Mouse (Mus musculus) frontal cortex, adult 2 months (tissue): ENCODE measurements around the gene Zbtb22. TPM values are rescaled to one million over a fixed set of nuclear protein-coding genes. Genes with fewer than 3 reads are reported as not detected.
A peak's percentile ranks its signal among the peaks of the same experiment; 100 is the strongest.

Experiments
- DNase-seq, 2 experiments: peaks; one replicate each; pipeline ENCODE4 v3.0.0; 2022; ENCODE audit warnings: low spot score in 1 of 2; ENCODE audit errors: extremely low spot score in 1 of 2
- polyA plus RNA-seq: library from polyadenylated mRNA; depleted of rRNA; stranded (reverse); fragments of >200 nt; gene quantifications from 2 replicates; pipeline ENCODE4 v1.2.3, GENCODE M21; 2012

Gene Zbtb22
- polyA plus RNA-seq, 1 experiment: 29.9 TPM

GRCm38 (mm10) chr17:33920282-33921097 is 4.8 kb downstream of the Zbtb22 start:
- DNase-seq: peak in 1 of 2 experiments; percentile 90

DNA sequence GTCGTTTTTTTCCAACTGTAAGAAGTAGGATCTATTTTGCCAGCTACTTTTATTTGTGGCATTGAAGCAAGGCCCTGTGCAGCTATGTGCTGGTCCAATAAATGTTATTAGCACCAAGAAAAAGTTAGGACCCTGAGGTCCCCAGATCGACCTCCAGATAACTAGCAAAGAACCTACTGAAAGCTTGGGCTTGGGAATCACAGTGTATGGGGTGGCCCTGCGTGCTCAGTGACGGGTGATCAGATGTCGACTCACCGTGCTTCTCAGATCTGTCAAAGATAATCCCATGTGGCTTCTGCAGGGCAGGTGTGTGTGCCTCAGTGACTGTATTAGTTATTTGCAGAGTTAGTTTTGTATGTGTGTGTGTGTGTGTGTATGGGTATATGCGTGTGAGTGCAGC is 5.7 kb downstream of the Zbtb22 start:
- DNase-seq: no peak

DNA sequence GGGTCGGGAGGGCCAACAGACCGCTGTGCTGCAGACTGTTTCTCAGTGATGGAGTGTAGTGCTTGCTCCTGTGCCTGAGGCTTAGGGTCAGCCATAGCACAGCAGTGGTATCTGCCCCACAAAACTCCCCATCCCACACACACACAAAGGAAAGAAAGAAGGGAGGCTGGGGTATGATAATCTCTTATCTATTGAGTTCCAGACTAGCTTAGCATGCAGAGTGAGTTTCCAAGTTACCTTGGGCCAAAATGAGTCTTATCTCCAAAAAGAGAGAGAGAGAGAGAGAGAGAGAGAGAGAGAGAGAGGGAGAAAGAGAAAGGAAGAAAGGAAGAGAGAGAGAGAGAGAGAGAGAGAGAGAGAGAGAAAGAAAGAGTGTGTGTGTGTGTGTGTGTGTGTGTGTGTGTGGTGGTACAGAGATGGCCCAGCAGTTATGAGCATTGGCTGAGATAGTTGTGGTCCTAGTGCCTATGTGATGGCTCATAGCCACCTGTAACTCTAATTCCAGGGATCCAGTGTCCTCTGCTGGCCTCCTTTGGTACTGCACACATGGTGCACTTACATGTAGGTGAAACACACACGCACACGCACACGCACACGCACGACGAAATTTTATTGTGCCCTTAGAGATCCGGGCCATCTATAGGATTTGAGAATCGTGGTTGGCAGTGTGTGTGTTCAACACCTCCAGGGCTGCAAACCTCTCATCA is 9.0 kb downstream of the Zbtb22 start:
- no peak for DNase-seq

GRCm38 (mm10) chr17:33925406-33926116 is 9.9 kb downstream of the Zbtb22 start:
- DNase-seq: no peak

DNA sequence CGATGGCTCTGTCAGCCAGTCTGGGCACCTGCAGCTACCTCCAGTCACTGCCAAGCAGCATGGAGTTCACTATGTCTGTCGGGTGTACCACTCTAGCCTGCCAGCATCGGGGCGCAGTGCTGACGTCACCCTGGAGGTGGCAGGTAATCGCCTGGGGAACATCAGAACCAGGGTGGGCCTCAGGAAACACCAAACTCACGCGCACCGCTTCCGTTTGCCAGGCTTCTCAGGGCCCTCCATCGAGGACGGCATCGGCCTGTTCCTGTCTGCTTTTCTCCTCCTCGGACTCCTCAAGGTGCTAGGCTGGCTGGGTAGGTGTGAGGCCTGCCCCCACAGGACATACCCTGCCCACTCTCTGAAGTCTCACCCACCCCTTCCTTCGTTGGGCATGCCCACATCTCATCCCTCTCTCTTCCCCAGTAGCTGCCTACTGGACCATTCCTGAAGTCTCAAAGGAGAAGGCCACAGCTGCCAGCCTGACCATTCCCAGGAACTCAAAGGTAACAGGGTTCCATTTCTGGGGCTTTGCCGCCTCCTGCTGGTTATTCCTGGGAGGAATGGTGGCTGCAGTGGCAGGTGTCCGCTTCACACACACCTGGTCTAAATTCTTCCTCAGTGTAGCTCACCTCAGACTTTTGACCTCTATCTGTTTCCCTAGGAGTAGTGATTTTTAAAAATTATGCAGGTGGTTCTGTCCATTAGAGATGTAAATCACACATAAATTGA is 10.7 kb downstream of the Zbtb22 start:
- no peak for DNase-seq

DNA sequence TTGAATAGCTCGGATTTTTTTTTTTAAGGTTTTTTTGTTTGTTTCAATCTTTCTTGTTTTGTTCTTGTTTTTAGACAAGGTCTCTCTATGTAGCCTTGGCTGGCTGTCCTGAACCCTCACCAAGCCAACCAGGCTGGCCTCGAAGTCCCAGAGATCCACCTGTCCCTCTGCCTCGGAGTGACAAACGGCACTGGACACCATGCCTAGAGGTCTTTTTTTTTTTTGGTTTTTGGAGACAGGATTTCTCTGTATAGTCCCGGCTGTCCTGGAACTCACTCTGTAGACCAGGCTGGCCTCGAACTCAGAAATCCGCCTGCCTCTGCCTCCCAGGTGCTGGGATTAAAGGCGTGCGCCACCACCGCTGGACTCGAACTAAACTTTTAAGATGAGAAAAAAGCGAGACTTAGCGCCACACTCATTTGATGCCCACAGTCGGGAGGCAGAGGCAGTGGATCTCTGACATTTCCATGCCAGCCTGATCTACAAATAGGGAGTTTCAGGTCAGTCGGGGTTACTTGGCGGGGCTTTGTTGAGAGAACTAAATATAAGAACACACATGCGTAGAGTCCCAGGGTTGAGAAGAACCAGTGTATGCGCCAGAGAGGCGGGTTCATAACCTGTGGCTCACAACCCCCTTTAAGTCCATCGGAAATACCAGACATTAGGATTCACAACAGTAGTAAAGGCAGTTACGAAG is 12.7 kb downstream of the Zbtb22 start:
- DNase-seq: no peak

DNA sequence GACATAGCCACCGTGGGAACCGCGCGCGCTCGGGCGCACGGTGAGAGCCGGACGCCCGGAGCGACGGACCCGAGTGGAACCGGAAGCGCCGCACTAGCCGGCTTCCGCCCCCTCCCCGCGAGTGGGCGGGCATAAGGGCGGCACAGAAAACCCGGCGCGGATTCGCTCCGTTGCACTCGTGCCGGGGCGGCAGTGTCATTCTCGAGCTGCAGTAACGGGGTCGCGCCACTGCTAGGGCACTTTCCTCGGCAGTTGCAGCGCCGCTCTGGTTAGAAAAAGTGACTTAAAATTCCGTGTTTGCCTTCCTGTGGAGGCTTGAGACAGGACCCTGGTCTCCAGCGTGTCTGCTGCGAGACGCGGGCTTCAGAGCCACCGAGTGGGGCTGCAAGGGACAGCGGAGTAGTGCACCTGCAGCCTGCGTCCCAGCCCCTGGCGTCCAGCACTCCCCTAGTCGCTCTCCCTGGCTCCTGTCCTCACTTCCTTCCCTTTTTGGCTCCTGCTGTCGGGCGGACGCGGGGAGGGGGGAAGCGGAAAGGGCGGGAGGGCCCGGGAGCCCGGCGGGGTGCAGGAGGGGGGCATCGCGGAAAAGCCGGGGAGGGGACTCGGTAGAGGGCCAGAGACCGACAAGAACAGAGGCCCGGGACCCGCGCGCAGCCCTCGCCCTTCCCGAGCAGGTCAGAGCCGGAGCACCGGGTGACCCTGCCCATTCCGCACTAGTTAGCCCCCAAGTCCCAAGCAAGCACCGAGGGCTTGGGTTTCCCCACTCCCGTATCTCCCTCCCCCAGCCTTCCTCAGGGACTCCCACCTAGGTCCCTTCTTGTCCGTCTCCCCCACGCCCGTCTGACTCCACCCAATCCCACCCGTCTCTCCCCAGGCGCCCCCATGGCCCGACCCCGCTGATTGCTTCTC is 13.9 kb downstream of the Zbtb22 start, which contains the start of gene Rgl2:
Gene Rgl2, plus strand, starts transcription at position 173 of the 909 bp plus-strand sequence.
- DNase-seq: peak; percentile 69 to 94

- DNase-seq: peak in 1 of 2 experiments; percentile 80
Observed at GRCm38 (mm10) chr17:33930280-33931158, 14.8 kb downstream of the Zbtb22 start.

GRCm38 (mm10) chr17:33931159-33931866 is 15.6 kb downstream of the Zbtb22 start:
- DNase-seq: no peak

DNA sequence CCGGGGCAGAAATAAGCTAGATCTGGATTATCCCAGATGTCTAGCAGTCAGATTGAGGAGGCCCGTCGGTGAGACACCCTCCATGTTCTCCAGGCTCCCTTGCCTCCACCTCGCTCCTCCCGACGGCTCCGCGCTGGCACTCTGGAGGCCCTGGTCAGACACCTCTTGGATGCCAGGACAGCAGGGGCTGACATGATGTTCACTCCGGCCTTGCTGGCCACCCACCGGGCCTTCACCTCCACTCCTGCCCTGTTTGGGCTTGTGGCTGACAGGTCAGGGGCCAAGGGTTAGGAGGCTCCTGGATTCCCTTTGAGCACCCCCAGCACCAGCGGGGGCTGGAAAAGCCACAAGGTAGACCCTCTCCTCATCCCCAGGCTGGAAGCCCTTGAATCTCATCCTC is 16.2 kb downstream of the Zbtb22 start:
- no peak for DNase-seq

GRCm38 (mm10) chr17:33932448-33932847 is 16.7 kb downstream of the Zbtb22 start:
- no peak for DNase-seq

GRCm38 (mm10) chr17:33932970-33933369 is 17.3 kb downstream of the Zbtb22 start:
- no peak for DNase-seq

DNA sequence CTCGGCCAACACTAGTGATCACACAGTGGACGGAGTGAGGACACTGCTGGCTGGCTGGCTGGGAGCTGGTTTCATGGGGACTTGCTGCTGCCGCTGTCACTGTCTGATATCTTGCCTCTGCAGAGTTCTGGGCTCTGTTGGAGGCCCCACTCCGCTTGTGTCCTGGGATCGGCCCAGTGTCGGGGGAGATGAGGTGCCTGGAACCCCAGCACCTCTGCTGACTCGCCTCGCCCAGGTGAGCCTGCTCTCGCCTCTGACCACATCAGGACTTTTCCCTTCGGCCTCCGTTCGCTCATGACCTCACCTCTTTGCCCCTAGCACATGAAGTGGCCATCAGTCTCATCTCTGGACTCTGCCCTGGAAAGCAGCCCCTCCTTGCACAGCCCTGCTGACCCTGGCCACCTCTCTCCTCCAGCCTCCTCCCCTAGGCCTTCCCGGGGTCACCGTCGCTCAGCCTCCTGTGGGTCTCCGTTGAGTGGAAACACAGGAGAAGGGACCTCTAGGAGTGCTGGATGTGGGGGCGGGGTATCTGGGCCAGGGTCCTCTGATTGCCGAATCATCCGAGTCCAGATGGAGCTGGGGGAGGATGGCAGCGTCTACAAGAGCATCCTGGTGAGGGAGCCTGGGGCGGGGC is 19.8 kb downstream of the Zbtb22 start:
- no peak for DNase-seq

GRCm38 (mm10) chr17:33936993-33937392 is 21.3 kb downstream of the Zbtb22 start:
- no peak for DNase-seq

GRCm38 (mm10) chr17:33938783-33939182 is 23.1 kb downstream of the Zbtb22 start:
- DNase-seq: no peak

DNA sequence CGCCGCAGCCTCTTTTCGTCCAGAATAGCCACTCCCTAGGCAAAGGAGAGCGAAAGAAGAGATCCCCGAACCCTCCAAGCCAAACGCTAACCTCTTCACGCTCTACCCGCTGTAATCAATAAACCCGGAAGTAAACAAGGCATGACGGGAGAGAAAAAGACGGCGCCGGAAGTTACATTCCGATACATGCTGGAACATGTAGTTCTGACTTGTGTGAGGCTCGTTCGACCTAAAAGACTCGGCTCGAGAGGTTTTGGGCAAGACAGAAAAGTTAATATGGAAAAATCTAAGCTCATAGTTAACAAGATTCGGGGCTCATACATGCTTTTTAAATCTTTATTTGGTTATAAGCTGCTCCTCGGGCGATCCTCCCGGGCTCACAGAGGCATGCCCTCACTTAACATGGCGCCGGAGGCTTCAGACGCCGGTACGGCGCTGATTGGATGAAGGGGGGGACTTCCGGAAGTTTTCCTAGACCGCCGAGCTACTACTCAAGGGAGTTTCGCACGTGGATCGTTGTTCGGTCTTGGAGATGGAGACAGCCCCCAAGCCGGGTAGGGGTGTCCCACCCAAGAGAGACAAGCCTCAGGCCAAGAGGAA is 24.6 kb downstream of the Zbtb22 start, which contains the start of the genes Pfdn6 and Wdr46:
Gene Pfdn6, minus strand, starts transcription at position 138 of the 600 bp plus-strand sequence.
Gene Wdr46, plus strand, starts transcription at position 455 of the 600 bp plus-strand sequence.
- peak; percentile 83 to 95 for DNase-seq
